Mouse (Mus musculus) spleen, postnatal 14 days (tissue): ENCODE results near the gene Aqp12.

ENCODE experiments used
- DNase-seq, 2 experiments: peaks; one replicate each; pipeline ENCODE4 v3.0.0; 2021 to 2022; ENCODE audit warnings: low spot score in 2 of 2

Gene Aqp12

GRCm38 (mm10) chr1:93014460-93014859 is 8.3 kb downstream of the Aqp12 start:
- DNase-seq: peak; percentile 36 to 60

DNA sequence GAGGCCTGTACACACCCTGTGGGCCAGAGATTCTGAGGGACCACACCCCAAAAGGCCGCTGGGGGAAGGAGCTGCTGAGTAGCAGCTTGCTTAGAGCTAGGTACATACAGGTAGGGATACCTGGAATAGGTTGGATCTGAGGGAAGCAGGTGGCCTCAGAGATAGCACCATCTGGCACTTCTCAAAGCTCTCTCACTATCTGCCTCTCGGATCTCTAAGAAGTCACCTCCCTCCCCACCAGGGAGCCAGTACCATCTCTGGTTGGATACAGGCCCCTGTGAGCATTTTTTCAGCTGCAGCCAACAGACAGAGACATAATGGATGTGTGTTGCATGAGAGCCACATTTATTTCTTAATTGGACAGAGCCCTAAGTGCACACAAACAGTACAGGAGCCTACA is 9.0 kb downstream of the Aqp12 start:
- no peak for DNase-seq

- no peak for DNase-seq
Observed at GRCm38 (mm10) chr1:93018716-93019115, 12.6 kb downstream of the Aqp12 start.

GRCm38 (mm10) chr1:93020602-93021001 is 14.5 kb downstream of the Aqp12 start:
- DNase-seq: no peak

GRCm38 (mm10) chr1:93026600-93026999 is 20.5 kb downstream of the Aqp12 start:
- DNase-seq: no peak

- no peak for DNase-seq
Observed at GRCm38 (mm10) chr1:93029387-93029786, 23.3 kb downstream of the Aqp12 start.

DNA sequence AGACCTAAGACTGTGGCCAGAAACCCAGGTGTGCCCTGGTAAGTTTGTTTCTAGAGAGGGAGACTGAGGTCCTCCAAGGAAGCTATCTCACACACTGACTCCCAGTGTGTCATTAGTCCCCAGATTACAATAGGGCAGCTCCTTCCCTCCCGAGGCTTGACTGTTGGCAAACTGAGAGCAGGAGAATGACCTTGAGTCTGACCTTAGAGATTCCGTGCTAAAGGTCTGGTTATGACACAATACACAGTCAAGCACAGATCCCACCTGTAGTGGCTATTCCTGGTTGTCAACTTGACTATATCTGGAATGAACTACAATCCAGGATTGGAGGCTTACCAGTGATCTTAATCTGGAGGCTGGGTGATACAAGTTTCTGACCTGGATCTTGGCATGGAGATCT is 23.9 kb downstream of the Aqp12 start:
- no peak for DNase-seq

- DNase-seq: no peak
Observed at GRCm38 (mm10) chr1:93031199-93031598, 25.1 kb downstream of the Aqp12 start.

DNA sequence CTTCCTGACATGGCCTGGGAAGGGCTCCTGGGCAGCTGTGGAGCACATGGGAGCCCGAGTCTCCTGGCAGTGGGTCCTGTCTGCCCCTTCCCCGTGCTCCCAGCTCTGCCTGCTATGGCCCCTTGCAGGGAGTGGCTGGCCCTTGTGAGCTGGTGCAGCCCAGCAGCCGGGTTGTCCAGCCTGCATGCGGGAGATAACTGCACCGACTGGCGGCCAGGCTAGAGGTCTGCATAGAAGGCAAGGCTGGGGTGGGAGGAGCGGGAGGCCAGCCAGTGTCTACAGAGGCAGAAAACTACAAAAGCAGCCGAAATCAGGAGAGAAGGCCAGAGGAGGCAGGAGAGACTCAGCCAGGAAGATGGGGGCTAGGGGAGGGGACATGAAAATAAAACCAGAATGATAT is 27.9 kb downstream of the Aqp12 start:
- DNase-seq: no peak

GRCm38 (mm10) chr1:93035981-93036380 is 29.8 kb downstream of the Aqp12 start:
- DNase-seq: no peak

- DNase-seq: no peak
Observed at GRCm38 (mm10) chr1:93046153-93046789, 40.1 kb downstream of the Aqp12 start.

DNA sequence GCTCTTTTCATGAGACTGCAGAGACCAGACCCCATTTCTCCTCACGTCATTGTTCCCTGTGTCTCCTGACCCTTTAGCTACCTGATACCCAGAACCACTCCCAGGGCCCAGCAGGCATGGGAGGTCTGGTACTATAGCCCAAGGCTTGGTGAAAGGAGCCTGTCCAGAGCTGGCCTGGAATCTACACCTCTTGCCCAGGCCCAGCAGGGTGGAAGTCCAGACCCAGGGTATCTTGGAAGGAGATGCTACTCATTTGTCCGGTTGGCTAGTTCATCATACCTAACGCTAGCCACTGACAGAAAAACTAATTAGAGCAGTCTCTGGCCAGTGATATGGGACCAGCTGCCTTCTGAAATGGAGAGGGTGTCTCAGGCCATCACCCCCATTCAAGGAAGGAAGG is 43.9 kb downstream of the Aqp12 start:
- DNase-seq: no peak

- DNase-seq: no peak
Observed at GRCm38 (mm10) chr1:93051124-93051833, 45.1 kb downstream of the Aqp12 start.
